Mouse (Mus musculus) mesoderm, embryonic 11.5 days (tissue): ENCODE measurements around the gene Mmd.

Experiments used
- DNase-seq: peaks from one replicate; pipeline ENCODE4 v3.0.0-alpha.2; 2012; ENCODE audit warnings: low read depth, low spot score

Mmd gene

GRCm38 (mm10) chr11:90283601-90284000, 34.3 kb downstream of the Mmd start:
- no peak for DNase-seq

- no peak for DNase-seq
Measured at GRCm38 (mm10) chr11:90284079-90284478, 34.8 kb downstream of the Mmd start.

GRCm38 (mm10) chr11:90284623-90285022, 35.4 kb downstream of the Mmd start:
- DNase-seq: no peak

GRCm38 (mm10) chr11:90286550-90287154, 37.4 kb downstream of the Mmd start:
- no peak for DNase-seq

- DNase-seq: no peak
Measured at GRCm38 (mm10) chr11:90291156-90291555, 41.9 kb downstream of the Mmd start.

GRCm38 (mm10) chr11:90292766-90293165, 43.5 kb downstream of the Mmd start:
- DNase-seq: no peak

- no peak for DNase-seq
Measured at GRCm38 (mm10) chr11:90294622-90295021, 45.4 kb downstream of the Mmd start.

GRCm38 (mm10) chr11:90306067-90306466, 56.8 kb downstream of the Mmd start:
- DNase-seq: no peak

GRCm38 (mm10) chr11:90306993-90307392, 57.7 kb downstream of the Mmd start:
- peak; percentile 63 for DNase-seq

GRCm38 (mm10) chr11:90314606-90315005, 65.3 kb downstream of the Mmd start:
- DNase-seq: no peak

- DNase-seq: peak; percentile 58
Measured at GRCm38 (mm10) chr11:90317482-90317881, 68.2 kb downstream of the Mmd start.

GRCm38 (mm10) chr11:90320922-90321321, 71.7 kb downstream of the Mmd start:
- DNase-seq: no peak

- no peak for DNase-seq
Measured at GRCm38 (mm10) chr11:90324597-90324996, 75.3 kb downstream of the Mmd start.

GRCm38 (mm10) chr11:90326146-90326545, 76.9 kb downstream of the Mmd start:
- no peak for DNase-seq

GRCm38 (mm10) chr11:90326836-90327235, 77.6 kb downstream of the Mmd start:
- DNase-seq: no peak
